Mouse (Mus musculus) heart, postnatal 0 days (tissue): ENCODE results near the gene Thumpd1.

Experiments
- CTCF ChIP-seq: IDR thresholded peaks from 2 replicates; pipeline ENCODE4 v1.5.1; 2016; ENCODE audit warnings: antibody characterized with exemption, control low read depth, low read depth
- EP300 ChIP-seq: IDR thresholded peaks from 2 replicates; pipeline ENCODE4 v1.6.1; 2016; ENCODE audit warnings: antibody characterized with exemption, low read depth

DNA sequence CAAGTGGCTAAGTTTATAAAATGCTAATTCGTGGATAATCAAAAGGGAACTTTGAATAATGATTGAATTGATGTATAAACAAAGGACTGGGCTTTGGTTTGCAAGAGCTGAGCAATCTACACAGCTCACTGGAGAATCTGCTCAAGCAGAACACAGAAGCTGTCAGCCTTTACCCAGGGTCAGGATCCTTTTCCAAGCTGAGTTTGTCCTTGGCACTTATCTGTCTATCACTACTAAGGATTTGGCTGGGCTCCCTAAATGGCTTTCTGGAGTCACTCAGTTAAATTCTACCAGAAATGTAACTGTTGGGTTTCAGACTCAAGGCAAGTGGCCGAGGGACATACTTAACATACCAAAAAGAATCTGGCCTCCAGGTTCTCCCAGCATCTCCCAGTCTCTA, 29.3 kb upstream of the Thumpd1 start:
- TF ChIP-seq CTCF (no peak), EP300 (no peak)
